Mouse (Mus musculus) liver, embryonic 11.5 days (tissue): Measurements from ENCODE around the gene Ppard. TPM values are rescaled to one million over a fixed set of nuclear protein-coding genes. Genes with fewer than 3 reads are reported as not detected.
"Not testable (repeated sequence)": the region's sequence is repeated elsewhere in the genome, so short reads cannot be mapped to it uniquely, and the experiment has no call there.

ENCODE experiments used
- ATAC-seq: fragments of 200-750 bp; cut with Nextera tagmentation; replicated peaks from 2 replicates; pipeline ENCODE4 v1.8.0; 2017; ENCODE audit warnings: moderate number of reproducible peaks, mild to moderate bottlenecking, moderate TSS enrichment, moderate library complexity; ENCODE audit not compliant: low FRiP score
- DNase-seq: peaks from one replicate; pipeline ENCODE4 v3.0.0-alpha.2; 2017; ENCODE audit warnings: low spot score
- H3K27ac ChIP-seq: fragments of 300-500 bp; sonication (generic); 2 replicates; pipeline ENCODE4 v1.5.1; 2014; ENCODE audit warnings: mild to moderate bottlenecking, low read depth, low read length, control low read depth
- H3K27me3 ChIP-seq: fragments of 300-500 bp; sonication (generic); replicated peaks from 2 replicates; pipeline ENCODE4 v1.6.1; 2014; ENCODE audit warnings: low read length, mixed read lengths; ENCODE audit not compliant: control insufficient read depth, insufficient read depth
- H3K36me3 ChIP-seq: fragments of 300-500 bp; sonication (generic); 2 replicates; pipeline ENCODE4 v1.6.1; 2014; ENCODE audit warnings: mild to moderate bottlenecking, low read length, moderate library complexity, mixed read lengths; ENCODE audit not compliant: control insufficient read depth, insufficient read depth
- H3K4me1 ChIP-seq: fragments of 300-500 bp; sonication (generic); replicated peaks from 2 replicates; pipeline ENCODE4 v1.6.1; 2014; ENCODE audit warnings: low read length, mixed read lengths; ENCODE audit not compliant: control insufficient read depth, insufficient read depth
- H3K4me2 ChIP-seq: fragments of 300-500 bp; sonication (generic); 2 replicates; pipeline ENCODE4 v1.6.1; 2014; ENCODE audit warnings: mild to moderate bottlenecking, control low read depth, moderate library complexity
- H3K4me3 ChIP-seq: fragments of 300-500 bp; sonication (generic); 2 replicates; pipeline ENCODE4 v1.5.1; 2014; ENCODE audit warnings: low read depth, low read length, control low read depth
- H3K9ac ChIP-seq: fragments of 300-500 bp; sonication (generic); 2 replicates; pipeline ENCODE4 v1.6.1; 2014; ENCODE audit warnings: low read depth, low read length, control low read depth
- H3K9me3 ChIP-seq: fragments of 300-500 bp; sonication (generic); 2 replicates; pipeline ENCODE4 v1.6.1; 2016; ENCODE audit warnings: low read length, inconsistent platforms, mixed read lengths; ENCODE audit not compliant: control insufficient read depth
- WGBS: fragments of 180-500 bp; shearing (Covaris S2); extraction: QIAGEN DNeasy Blood & Tissue Kit; methylation state at CpG from one replicate; pipeline ENCODE4 v1.1.7; 2014; 5-methylcytosine and 5-hydroxymethylcytosine counted together
- polyA plus RNA-seq: library from polyadenylated mRNA; unstranded; fragments of >200 nt; fragmentation: Nextera tagmentation; extraction: Ambion mirVana; gene quantifications from 2 replicates; pipeline ENCODE4 v1.2.1, GENCODE M21; 2014

Ppard gene
- polyA plus RNA-seq, 1 experiment from 2014 or later = 2.3 TPM

- Histone ChIP-seq H3K27ac (no peak overlapping the region), H3K36me3 (peaks cover 33% of the 10 kb centered on the region), H3K9me3 (no peaks in the 10 kb centered on the region), H3K27me3 (no peaks in the 10 kb centered on the region), H3K9ac (no peak overlapping the region), H3K4me3 (no peak overlapping the region), H3K4me1 (peaks cover 19% of the 10 kb centered on the region), H3K4me2 (no peak overlapping the region)
- no peak for DNase-seq
- WGBS = 93% methylated on average over 8 of the region's 8 CpGs
- no peak for ATAC-seq
Observed at GRCm38 (mm10) chr17:28325751-28326150, 93.3 kb downstream of the Ppard start.

DNA sequence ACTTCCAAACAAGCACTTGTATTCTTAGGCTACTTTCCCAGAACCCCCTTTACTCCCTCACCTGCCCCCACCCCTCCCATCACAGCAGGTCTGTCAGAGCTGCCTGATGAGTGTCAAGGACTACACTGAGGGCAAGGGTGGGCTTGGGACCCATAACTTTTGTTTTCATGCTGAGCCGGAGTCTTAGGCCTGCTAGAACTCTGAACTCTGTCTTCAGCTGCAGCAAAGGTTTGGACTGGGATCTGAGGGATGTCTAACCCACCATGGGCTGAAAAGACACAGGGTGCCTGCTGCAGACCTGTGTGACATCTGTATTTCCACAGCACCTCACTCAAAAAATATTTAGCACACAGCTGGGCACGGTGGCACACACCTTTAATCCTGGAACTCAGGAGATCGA, 94.5 kb downstream of the Ppard start:
- H3K4me3 ChIP-seq = no peak overlapping the region
- peaks cover 29% of the 10 kb centered on the region for H3K36me3 ChIP-seq
- no peaks in the 10 kb centered on the region for H3K27me3 ChIP-seq
- H3K9ac ChIP-seq = no peak overlapping the region
- ATAC-seq (no peak), DNase-seq (no peak)
- no peaks in the 10 kb centered on the region for H3K9me3 ChIP-seq
- no peak overlapping the region for H3K4me2 ChIP-seq
- WGBS = 80% methylated on average over 3 of the region's 3 CpGs
- H3K4me1 ChIP-seq = peaks cover 21% of the 10 kb centered on the region
- peak overlapping the region; percentile 99; the same call in 1 of the 2 replicates for H3K27ac ChIP-seq

DNA sequence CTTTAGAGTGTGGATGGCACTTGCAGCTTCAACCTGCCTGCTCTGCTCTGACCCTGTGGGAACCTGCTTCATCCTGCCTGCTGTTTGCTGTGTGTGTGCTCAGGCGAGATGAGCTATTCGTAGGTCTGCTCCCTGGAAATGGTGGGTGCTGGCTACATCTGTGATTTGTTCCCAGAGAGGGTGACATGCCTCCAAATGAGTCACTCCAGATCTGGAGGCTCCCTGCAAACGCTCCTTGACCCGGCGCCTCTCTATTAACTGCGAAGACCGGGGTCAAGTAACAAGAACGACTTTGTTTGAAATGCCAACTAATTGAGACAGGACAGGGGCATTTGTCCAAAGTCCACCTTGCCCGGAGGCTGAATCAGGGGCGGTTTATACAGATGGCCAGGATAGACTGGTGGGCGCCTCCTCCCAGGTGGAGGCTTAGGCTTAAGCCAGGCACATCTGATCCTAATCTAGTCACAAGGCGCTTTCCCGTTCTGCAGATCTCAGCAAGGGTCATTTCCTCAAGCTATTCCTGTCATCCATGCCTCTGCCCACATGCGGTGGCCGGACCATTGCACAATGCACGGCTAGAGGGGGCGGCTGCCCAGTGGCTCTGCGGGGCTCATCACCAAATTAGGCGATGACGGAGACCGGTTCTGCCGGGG, 95.3 kb downstream of the Ppard start:
- H3K4me3 ChIP-seq = peak overlapping the region; percentile 100
- H3K9ac ChIP-seq = peak overlapping the region; percentile 100
- H3K4me1 ChIP-seq = peaks cover 28% of the 10 kb centered on the region
- peak; percentile 29 for ATAC-seq
- H3K4me2 ChIP-seq = peak overlapping the region; percentile 99
- peak; percentile 54 for DNase-seq
- no peaks in the 10 kb centered on the region for H3K27me3 ChIP-seq
- H3K9me3 ChIP-seq = no peaks in the 10 kb centered on the region
- peaks cover 32% of the 10 kb centered on the region for H3K36me3 ChIP-seq
- H3K27ac ChIP-seq = peak overlapping the region; percentile 99
- 15% methylated on average over 22 of the region's 22 CpGs for WGBS

GRCm38 (mm10) chr17:28328366-28328928, 95.9 kb downstream of the Ppard start, which contains the start of gene Rpl10a:
Gene Rpl10a, plus strand, starts transcription at chr17:28328471.
- Histone ChIP-seq H3K4me2 (peak within 1 kb of the TSS; percentile 99), H3K27ac (peak within 1 kb of the TSS; percentile 99), H3K4me1 (peaks cover 34% of the 10 kb centered on the region), H3K27me3 (no peaks in the 10 kb centered on the region; the same call in 1 of the 2 replicates), H3K9me3 (no peaks in the 10 kb centered on the region), H3K9ac (peak within 1 kb of the TSS; percentile 100), H3K4me3 (peak within 1 kb of the TSS; percentile 100), H3K36me3 (peaks cover 32% of the 10 kb centered on the region)
- DNase-seq (peak; percentile 93), ATAC-seq (peak; percentile 84)
- under 1% methylated on average over 67 of the region's 67 CpGs for whole genome bisulfite sequencing

GRCm38 (mm10) chr17:28328946-28329345, 96.4 kb downstream of the Ppard start:
- Histone ChIP-seq H3K9me3 (no peaks in the 10 kb centered on the region), H3K27ac (peak overlapping the region; percentile 99), H3K4me3 (peak overlapping the region; percentile 100), H3K4me2 (peak overlapping the region; percentile 99), H3K4me1 (peaks cover 38% of the 10 kb centered on the region), H3K9ac (peak overlapping the region; percentile 100), H3K36me3 (peaks cover 28% of the 10 kb centered on the region), H3K27me3 (no peaks in the 10 kb centered on the region; the same call in 1 of the 2 replicates)
- ATAC-seq (peak; percentile 4; the same call in 1 of the 2 replicates), DNase-seq (peak; percentile 53)
- whole genome bisulfite sequencing = under 1% methylated on average over 25 of the region's 25 CpGs

GRCm38 (mm10) chr17:28329503-28330231, 97.2 kb downstream of the Ppard start:
- Histone ChIP-seq H3K9me3 (no peaks in the 10 kb centered on the region), H3K4me1 (peaks cover 38% of the 10 kb centered on the region), H3K9ac (peak overlapping the region; percentile 100), H3K36me3 (peaks cover 24% of the 10 kb centered on the region), H3K27ac (peak overlapping the region; percentile 99), H3K4me3 (peak overlapping the region; percentile 100), H3K27me3 (no peaks in the 10 kb centered on the region; the same call in 1 of the 2 replicates), H3K4me2 (peak overlapping the region; percentile 99)
- 7% methylated on average over 4 of the region's 4 CpGs for WGBS
- DNase-seq (no peak), ATAC-seq (no peak)

DNA sequence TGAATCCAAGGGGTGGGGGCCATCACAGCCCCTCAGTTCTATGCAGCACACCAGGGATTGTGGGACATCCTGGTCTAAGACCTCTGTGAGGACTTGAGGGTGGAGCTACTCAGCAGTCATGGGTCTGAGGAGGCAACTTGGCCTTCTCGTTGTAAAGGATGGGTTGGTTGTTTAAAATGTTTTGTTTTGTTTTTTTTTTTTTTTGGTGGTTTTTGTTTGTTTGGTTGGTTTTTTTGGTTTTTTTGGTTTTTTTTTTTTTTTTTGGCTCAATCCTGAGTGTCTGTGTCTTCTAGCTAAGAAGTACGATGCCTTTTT, 97.7 kb downstream of the Ppard start:
- H3K36me3 ChIP-seq = peaks cover 22% of the 10 kb centered on the region
- DNase-seq (no peak), ATAC-seq (no peak)
- H3K27ac ChIP-seq = peak overlapping the region; percentile 99
- 36% methylated on average over 2 of the region's 2 CpGs for WGBS
- H3K27me3 ChIP-seq = no peaks in the 10 kb centered on the region; the same call in 1 of the 2 replicates
- no peaks in the 10 kb centered on the region for H3K9me3 ChIP-seq
- peaks cover 38% of the 10 kb centered on the region for H3K4me1 ChIP-seq
- H3K4me3 ChIP-seq = peak overlapping the region; percentile 100
- peak overlapping the region; percentile 99 for H3K4me2 ChIP-seq
- H3K9ac ChIP-seq = peak overlapping the region; percentile 100

DNA sequence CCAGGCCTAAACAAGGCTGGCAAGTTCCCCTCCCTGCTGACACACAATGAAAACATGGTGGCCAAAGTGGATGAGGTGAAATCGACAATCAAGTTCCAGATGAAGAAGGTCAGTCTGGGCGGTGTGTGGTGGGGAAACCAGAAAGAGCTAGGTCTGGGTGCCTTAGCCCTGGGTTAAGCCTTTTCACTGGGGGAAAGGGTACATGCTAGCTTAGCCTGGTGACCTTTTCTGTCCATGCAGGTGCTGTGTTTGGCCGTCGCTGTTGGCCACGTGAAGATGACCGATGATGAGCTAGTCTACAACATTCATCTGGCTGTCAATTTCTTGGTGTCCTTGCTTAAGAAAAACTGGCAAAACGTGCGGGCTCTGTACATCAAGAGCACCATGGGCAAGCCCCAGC, 98.1 kb downstream of the Ppard start:
- not testable (repeated sequence) for ATAC-seq, DNase-seq, H3K27me3 ChIP-seq, H3K9me3 ChIP-seq
- Histone ChIP-seq H3K4me1 (peaks cover 38% of the 10 kb centered on the region), H3K27ac (peak overlapping the region; percentile 43; the same call in 1 of the 2 replicates), H3K9ac (peak overlapping the region; percentile 100; the same call in 1 of the 2 replicates), H3K36me3 (peaks cover 22% of the 10 kb centered on the region), H3K4me3 (peak overlapping the region; percentile 100), H3K4me2 (peak overlapping the region; percentile 99)
- 63% methylated on average over 7 of the region's 8 CpGs for WGBS
